Mouse (Mus musculus) inflammation-experienced regulatory T-cells (primary cell): ENCODE measurements around the gene Cyp3a59. TPM values are rescaled to one million over a fixed set of nuclear protein-coding genes. Genes with fewer than 3 reads are reported as not detected.

Source experiments
- polyA plus RNA-seq, 2 experiments: library from polyadenylated mRNA; unstranded; fragments of 100-300 nt; shearing (Covaris generic); gene quantifications; one replicate each; pipeline ENCODE4 v1.2.1; 2017

The Cyp3a59 gene
- polyA plus RNA-seq, result under 1 TPM in 1 of 2 experiments, not detected in 1; 0.29 TPM

GRCm38 (mm10) chr5:146078945-146079344 is at the start of gene Cyp3a59:
TSS of gene Cyp3a59 (plus strand) at chr5:146079257.

GRCm38 (mm10) chr5:146160439-146160838 is 81.4 kb downstream of the Cyp3a59 start, which contains the start of gene Gm5565:
TSS of gene Gm5565 (minus strand) at chr5:146160539.

Other genes with a start within 250 kb of the Cyp3a59 start
- under 1 TPM; 0.06 to 0.26 TPM for gene Cyp3a11, start 199.3 kb upstream of the Cyp3a59 start, polyA plus RNA-seq
- gene Cyp3a25, start 69.6 kb upstream of the Cyp3a59 start, polyA plus RNA-seq, result under 1 TPM in 1 of 2 experiments, not detected in 1; 0.29 TPM
- under 1 TPM in 1 of 2 experiments, not detected in 1; 0.13 TPM for gene Gm5565, start 81.3 kb downstream of the Cyp3a59 start, polyA plus RNA-seq
- not detected for gene Gm6309, start 91.5 kb downstream of the Cyp3a59 start, polyA plus RNA-seq
- gene 1700001J03Rik, start 106.0 kb downstream of the Cyp3a59 start, polyA plus RNA-seq, result under 1 TPM in 1 of 2 experiments, not detected in 1; 0.67 TPM
- gene Rnf6, start 142.3 kb downstream of the Cyp3a59 start, polyA plus RNA-seq, result 10 to 100 TPM; 69.8 to 75.1 TPM
- gene Cdk8, start 152.0 kb downstream of the Cyp3a59 start, polyA plus RNA-seq, result 10 to 100 TPM; 16.2 to 20.3 TPM